Mouse (Mus musculus): ENCODE data around the gene Wnt16. TPM values are rescaled to one million over a fixed set of nuclear protein-coding genes. Genes with fewer than 3 reads are reported as not detected.
A peak's percentile ranks its signal among the peaks of the same experiment; 100 is the strongest.

The Wnt16 gene
- polyA plus RNA-seq, 1 experiment, result not detected

DNA sequence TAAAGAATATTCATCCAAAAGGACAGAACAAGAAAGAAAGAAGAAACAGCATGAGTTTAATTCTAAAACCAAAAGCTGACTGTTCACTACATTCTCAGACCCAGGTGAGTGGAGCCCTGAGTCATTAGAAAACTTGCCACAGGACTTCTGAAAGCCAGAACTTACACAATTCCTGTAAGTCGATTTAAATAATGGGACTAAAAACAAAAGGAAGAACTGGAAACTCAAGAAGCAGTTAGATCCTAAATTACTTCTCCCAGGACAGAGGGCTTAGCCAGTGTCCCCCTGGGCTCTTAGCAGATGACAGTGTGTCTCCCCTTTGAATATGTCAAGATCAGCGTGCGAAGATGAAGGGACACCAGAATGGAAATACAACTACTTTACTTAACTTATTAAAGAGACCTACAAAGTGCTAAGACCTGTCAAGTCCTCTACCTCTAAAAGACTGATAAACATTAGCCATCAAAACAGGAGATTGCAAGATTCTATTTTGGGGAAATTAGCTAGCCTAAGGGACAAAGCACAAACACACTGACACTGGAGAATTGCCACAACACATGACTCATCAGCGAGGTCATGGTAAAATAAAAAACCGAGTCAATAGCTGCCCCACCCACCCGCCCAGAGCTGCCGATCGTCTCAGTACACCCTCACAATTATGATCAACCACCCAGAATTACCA is 18.0 kb upstream of the Wnt16 start:
- TF ChIP-seq POLR2A (IDR thresholded peaks at IDR 0.05; ENCODE audit: borderline replicate concordance, low read depth, low read length), result no peak
- Histone ChIP-seq H3K4me3 (ENCODE audit: insufficient read depth, low read length) (no peak overlapping the region), H3K4me1 (ENCODE audit: control insufficient read depth, insufficient read depth, low read length) (peaks cover 14% of the 10 kb centered on the region), H3K27ac (ENCODE audit: insufficient read depth, low read depth, low read length) (peak overlapping the region; percentile 85)

DNA sequence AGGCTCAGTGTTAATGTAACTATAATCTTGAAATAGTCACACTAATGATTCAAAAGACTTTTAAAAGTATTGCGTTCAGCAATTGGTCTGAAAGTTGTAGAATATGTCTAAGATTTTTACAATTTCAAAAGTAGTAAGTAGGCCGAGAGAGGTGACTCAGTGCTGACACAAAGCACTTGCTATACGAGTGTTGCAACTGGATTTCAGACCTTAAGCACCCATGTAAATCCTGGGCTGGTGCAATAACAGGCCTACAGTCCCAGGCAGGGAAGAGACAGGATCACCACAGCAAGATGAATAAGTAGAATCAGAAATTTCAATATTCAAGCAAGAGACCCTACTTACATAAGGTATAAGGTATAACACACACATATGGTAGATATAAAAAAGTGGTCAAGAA is 10.1 kb upstream of the Wnt16 start:
- no peak for TF ChIP-seq CTCF (IDR thresholded peaks at IDR 0.05; ENCODE audit: low read depth, low read length)
- TF ChIP-seq POLR2A (IDR thresholded peaks at IDR 0.05; ENCODE audit: borderline replicate concordance, low read depth, low read length), result no peak
- Histone ChIP-seq H3K4me3 (ENCODE audit: insufficient read depth, low read length) (no peak overlapping the region), H3K27ac (ENCODE audit: insufficient read depth, low read depth, low read length) (no peak overlapping the region), H3K4me1 (ENCODE audit: control insufficient read depth, insufficient read depth, low read length) (peaks cover 15% of the 10 kb centered on the region)

GRCm38 (mm10) chr6:22280217-22280861 is 7.7 kb upstream of the Wnt16 start:
- no peak for TF ChIP-seq CTCF (IDR thresholded peaks at IDR 0.05; ENCODE audit: low read depth, low read length)
- no peak for TF ChIP-seq POLR2A (IDR thresholded peaks at IDR 0.05; ENCODE audit: borderline replicate concordance, low read depth, low read length)
- H3K4me1 ChIP-seq (ENCODE audit: control insufficient read depth, insufficient read depth, low read length), result peaks cover 15% of the 10 kb centered on the region
- peak overlapping the region; percentile 25 for H3K4me3 ChIP-seq (ENCODE audit: insufficient read depth, low read length)
- H3K27ac ChIP-seq (ENCODE audit: insufficient read depth, low read depth, low read length), result peak overlapping the region; percentile 59

DNA sequence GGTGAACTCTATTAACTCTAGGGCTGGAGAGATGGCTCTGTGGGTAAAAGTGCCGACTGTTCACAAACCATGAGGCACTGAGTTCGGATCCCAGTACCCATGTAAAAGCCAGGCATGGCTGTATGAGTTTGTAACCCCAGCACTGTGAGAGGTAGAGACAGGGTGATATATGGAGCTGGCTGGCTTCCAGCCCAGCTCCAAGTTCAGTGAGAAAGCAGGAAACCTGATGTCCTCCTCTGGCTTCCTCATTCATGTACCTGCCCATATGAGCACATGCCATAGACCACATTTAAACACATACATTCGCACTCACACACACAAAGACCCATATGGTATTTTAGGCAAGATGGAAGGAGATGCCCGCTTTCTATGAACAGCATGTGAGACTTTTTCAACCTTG is 5.6 kb upstream of the Wnt16 start:
- Histone ChIP-seq H3K27ac (ENCODE audit: insufficient read depth, low read depth, low read length) (no peak overlapping the region), H3K4me1 (ENCODE audit: control insufficient read depth, insufficient read depth, low read length) (peaks cover 15% of the 10 kb centered on the region), H3K4me3 (ENCODE audit: insufficient read depth, low read length) (no peak overlapping the region)
- TF ChIP-seq CTCF (IDR thresholded peaks at IDR 0.05; ENCODE audit: low read depth, low read length), result no peak
- TF ChIP-seq POLR2A (IDR thresholded peaks at IDR 0.05; ENCODE audit: borderline replicate concordance, low read depth, low read length), result no peak

- H3K4me3 ChIP-seq (ENCODE audit: insufficient read depth, low read length), result peak overlapping the region; percentile 55
- no peaks in the 10 kb centered on the region for H3K4me1 ChIP-seq (ENCODE audit: control insufficient read depth, insufficient read depth, low read length)
- no peak overlapping the region for H3K27ac ChIP-seq (ENCODE audit: insufficient read depth, low read depth, low read length)
- TF ChIP-seq CTCF (IDR thresholded peaks at IDR 0.05; ENCODE audit: low read depth, low read length) (no peak), POLR2A (IDR thresholded peaks at IDR 0.05; ENCODE audit: borderline replicate concordance, low read depth, low read length) (no peak)
Measured at GRCm38 (mm10) chr6:22288737-22289460, 872 bp downstream of the Wnt16 start.

GRCm38 (mm10) chr6:22289461-22290021 is 1.5 kb downstream of the Wnt16 start:
- no peaks in the 10 kb centered on the region for H3K4me1 ChIP-seq (ENCODE audit: control insufficient read depth, insufficient read depth, low read length)
- H3K4me3 ChIP-seq (ENCODE audit: insufficient read depth, low read length), result peak overlapping the region; percentile 55
- H3K27ac ChIP-seq (ENCODE audit: insufficient read depth, low read depth, low read length), result no peak overlapping the region
- no peak for TF ChIP-seq CTCF (IDR thresholded peaks at IDR 0.05; ENCODE audit: low read depth, low read length)
- no peak for TF ChIP-seq POLR2A (IDR thresholded peaks at IDR 0.05; ENCODE audit: borderline replicate concordance, low read depth, low read length)

- no peak overlapping the region for H3K4me3 ChIP-seq (ENCODE audit: insufficient read depth, low read length)
- H3K4me1 ChIP-seq (ENCODE audit: control insufficient read depth, insufficient read depth, low read length), result no peaks in the 10 kb centered on the region
- no peak overlapping the region for H3K27ac ChIP-seq (ENCODE audit: insufficient read depth, low read depth, low read length)
- TF ChIP-seq CTCF (IDR thresholded peaks at IDR 0.05; ENCODE audit: low read depth, low read length) (no peak), POLR2A (IDR thresholded peaks at IDR 0.05; ENCODE audit: borderline replicate concordance, low read depth, low read length) (no peak)
Measured at GRCm38 (mm10) chr6:22290790-22291189, 2.8 kb downstream of the Wnt16 start.

- TF ChIP-seq CTCF (IDR thresholded peaks at IDR 0.05; ENCODE audit: low read depth, low read length), result no peak
- TF ChIP-seq POLR2A (IDR thresholded peaks at IDR 0.05; ENCODE audit: borderline replicate concordance, low read depth, low read length), result no peak
- Histone ChIP-seq H3K4me3 (ENCODE audit: insufficient read depth, low read length) (no peak overlapping the region), H3K27ac (ENCODE audit: insufficient read depth, low read depth, low read length) (no peak overlapping the region), H3K4me1 (ENCODE audit: control insufficient read depth, insufficient read depth, low read length) (no peaks in the 10 kb centered on the region)
Measured at GRCm38 (mm10) chr6:22292056-22292455, 4.0 kb downstream of the Wnt16 start.

DNA sequence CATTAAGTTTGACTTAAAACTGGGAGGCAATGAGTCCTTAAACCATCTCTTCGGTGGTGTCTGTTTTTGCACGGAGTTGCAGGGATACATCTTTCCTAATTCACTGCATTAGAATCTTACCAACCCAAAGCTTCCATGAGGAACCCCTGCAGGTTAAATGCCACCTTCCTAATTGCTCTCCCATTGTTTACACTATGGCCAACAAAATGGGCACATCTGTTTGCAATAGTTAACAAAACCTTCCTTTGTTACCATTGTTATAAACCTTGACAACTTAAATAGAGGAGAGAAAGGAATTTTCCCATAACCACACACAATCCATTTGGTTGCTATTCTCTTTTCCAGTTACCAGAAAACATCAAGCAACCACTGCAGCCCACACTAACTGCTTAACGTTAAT is 5.9 kb downstream of the Wnt16 start:
- H3K4me3 ChIP-seq (ENCODE audit: insufficient read depth, low read length), result no peak overlapping the region
- TF ChIP-seq CTCF (IDR thresholded peaks at IDR 0.05; ENCODE audit: low read depth, low read length) (no peak), POLR2A (IDR thresholded peaks at IDR 0.05; ENCODE audit: borderline replicate concordance, low read depth, low read length) (no peak)
- no peaks in the 10 kb centered on the region for H3K4me1 ChIP-seq (ENCODE audit: control insufficient read depth, insufficient read depth, low read length)
- no peak overlapping the region for H3K27ac ChIP-seq (ENCODE audit: insufficient read depth, low read depth, low read length)

DNA sequence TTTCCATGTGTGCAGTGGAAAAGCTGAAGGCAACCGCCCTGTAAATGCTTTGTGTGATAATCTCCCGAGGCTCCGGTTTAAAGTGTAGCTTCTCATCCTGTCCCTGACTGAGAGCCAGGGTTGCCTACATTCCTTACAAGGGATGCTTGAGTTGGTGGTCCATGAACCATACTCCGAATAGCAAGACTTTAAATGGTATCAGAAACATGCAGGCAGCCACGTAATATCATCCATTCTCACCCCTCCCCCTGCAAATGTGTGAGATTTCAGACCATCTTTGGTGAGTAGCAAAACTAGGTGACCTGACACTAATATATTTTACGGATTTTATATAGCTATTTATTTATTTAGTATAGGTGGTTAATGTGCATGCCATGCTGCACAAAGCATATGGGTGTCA is 9.0 kb downstream of the Wnt16 start:
- no peaks in the 10 kb centered on the region for H3K4me1 ChIP-seq (ENCODE audit: control insufficient read depth, insufficient read depth, low read length)
- no peak overlapping the region for H3K4me3 ChIP-seq (ENCODE audit: insufficient read depth, low read length)
- TF ChIP-seq CTCF (IDR thresholded peaks at IDR 0.05; ENCODE audit: low read depth, low read length) (no peak), POLR2A (IDR thresholded peaks at IDR 0.05; ENCODE audit: borderline replicate concordance, low read depth, low read length) (no peak)
- no peak overlapping the region for H3K27ac ChIP-seq (ENCODE audit: insufficient read depth, low read depth, low read length)

Measured in bone marrow macrophage, adult 2 months (primary cell).